Mouse (Mus musculus) neural tube, embryonic 12.5 days (tissue): ENCODE measurements around the gene Egln2. TPM values are rescaled to one million over a fixed set of nuclear protein-coding genes. Genes with fewer than 3 reads are reported as not detected.

Source experiments
- ATAC-seq: fragments of 200-750 bp; cut with Nextera tagmentation; 2 replicates; pipeline ENCODE4 v1.8.0; 2017; ENCODE audit warnings: low read depth, mild to moderate bottlenecking, moderate TSS enrichment, moderate library complexity; ENCODE audit not compliant: low FRiP score
- H3K27ac ChIP-seq: fragments of 300-500 bp; sonication (generic); 2 replicates; pipeline ENCODE4 v1.5.1; 2016
- H3K27me3 ChIP-seq: fragments of 300-500 bp; sonication (generic); replicated peaks from 2 replicates; pipeline ENCODE4 v1.6.1; 2016; ENCODE audit warnings: mild to moderate bottlenecking
- H3K36me3 ChIP-seq: fragments of 300-500 bp; sonication (generic); 2 replicates; pipeline ENCODE4 v1.6.1; 2016; ENCODE audit warnings: mild to moderate bottlenecking
- H3K4me1 ChIP-seq: fragments of 300-500 bp; sonication (generic); 2 replicates; pipeline ENCODE4 v1.6.1; 2016
- H3K4me2 ChIP-seq: fragments of 300-500 bp; sonication (generic); replicated peaks from 2 replicates; pipeline ENCODE4 v1.6.1; 2016; ENCODE audit warnings: mild to moderate bottlenecking
- H3K4me3 ChIP-seq: fragments of 300-500 bp; sonication (generic); 2 replicates; pipeline ENCODE4 v1.5.1; 2016
- H3K9ac ChIP-seq: fragments of 300-500 bp; sonication (generic); 2 replicates; pipeline ENCODE4 v1.6.1; 2016; ENCODE audit warnings: mild to moderate bottlenecking
- H3K9me3 ChIP-seq: fragments of 300-500 bp; sonication (generic); 2 replicates; pipeline ENCODE4 v1.6.1; 2016; ENCODE audit warnings: mild to moderate bottlenecking
- WGBS: fragments of 180-500 bp; shearing (Covaris S2); methylation state at CpG from one replicate; pipeline ENCODE4 v1.1.7; 2016; 5-methylcytosine and 5-hydroxymethylcytosine counted together
- polyA plus RNA-seq: library from polyadenylated mRNA; unstranded; fragments of >200 nt; fragmentation: Nextera tagmentation; extraction: Ambion mirVana; gene quantifications from 2 replicates; pipeline ENCODE4 v1.2.1, GENCODE M21; 2016

Gene Egln2
- polyA plus RNA-seq, 1 experiment from 2014 or later: 99.6 TPM

DNA sequence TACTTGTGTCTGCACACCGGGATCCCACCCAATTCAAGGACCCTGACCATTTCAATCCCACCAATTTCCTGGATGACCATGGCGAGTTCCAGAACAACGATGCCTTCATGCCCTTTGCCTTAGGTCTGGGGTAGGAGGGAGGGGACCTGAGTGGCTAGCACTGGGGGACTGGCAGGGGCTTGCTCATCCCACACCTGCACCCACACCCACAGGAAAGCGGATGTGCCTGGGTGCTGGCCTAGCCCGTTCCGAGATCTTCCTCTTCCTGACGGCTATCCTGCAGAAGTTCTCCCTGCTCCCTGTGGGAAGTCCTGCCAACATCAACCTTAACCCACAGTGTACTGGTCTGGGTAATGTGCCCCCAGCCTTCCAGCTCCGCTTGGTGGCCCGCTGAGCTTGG lies 8.4 kb downstream of the Egln2 start:
- Histone ChIP-seq H3K9ac (no peak overlapping the region), H3K36me3 (peaks cover 42% of the 10 kb centered on the region), H3K4me2 (no peak overlapping the region), H3K27me3 (no peaks in the 10 kb centered on the region), H3K9me3 (no peaks in the 10 kb centered on the region), H3K27ac (no peak overlapping the region), H3K4me1 (peaks cover 32% of the 10 kb centered on the region), H3K4me3 (no peak overlapping the region)
- ATAC-seq: no peak
- WGBS: 93% methylated on average over 9 of the region's 9 CpGs

DNA sequence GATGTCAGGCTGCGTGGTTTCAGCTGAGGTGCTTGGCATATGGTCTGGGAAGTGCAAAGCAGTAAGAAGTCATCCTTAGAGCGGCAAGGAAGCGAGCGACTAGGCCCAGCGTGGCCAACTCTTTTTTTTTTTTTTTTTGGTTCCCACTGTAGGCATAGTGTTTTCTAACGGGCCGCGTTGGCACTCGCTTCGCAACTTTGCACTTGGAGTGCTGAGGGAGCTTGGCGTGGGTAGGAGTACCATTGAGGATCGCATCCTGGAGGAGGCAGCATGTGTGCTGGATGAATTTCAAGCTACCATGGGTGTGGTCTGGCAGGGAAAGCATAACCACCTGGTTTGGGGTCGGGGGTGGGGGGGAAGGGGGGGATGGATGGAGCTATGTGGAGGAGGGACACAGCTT lies 10.6 kb downstream of the Egln2 start:
- Histone ChIP-seq H3K27me3 (no peaks in the 10 kb centered on the region), H3K36me3 (peaks cover 28% of the 10 kb centered on the region), H3K9ac (no peak overlapping the region), H3K4me3 (no peak overlapping the region), H3K4me2 (no peak overlapping the region), H3K9me3 (no peaks in the 10 kb centered on the region), H3K4me1 (peaks cover 11% of the 10 kb centered on the region; the same call in 1 of the 2 replicates), H3K27ac (no peak overlapping the region)
- WGBS: 83% methylated on average over 13 of the region's 13 CpGs
- ATAC-seq: no peak

DNA sequence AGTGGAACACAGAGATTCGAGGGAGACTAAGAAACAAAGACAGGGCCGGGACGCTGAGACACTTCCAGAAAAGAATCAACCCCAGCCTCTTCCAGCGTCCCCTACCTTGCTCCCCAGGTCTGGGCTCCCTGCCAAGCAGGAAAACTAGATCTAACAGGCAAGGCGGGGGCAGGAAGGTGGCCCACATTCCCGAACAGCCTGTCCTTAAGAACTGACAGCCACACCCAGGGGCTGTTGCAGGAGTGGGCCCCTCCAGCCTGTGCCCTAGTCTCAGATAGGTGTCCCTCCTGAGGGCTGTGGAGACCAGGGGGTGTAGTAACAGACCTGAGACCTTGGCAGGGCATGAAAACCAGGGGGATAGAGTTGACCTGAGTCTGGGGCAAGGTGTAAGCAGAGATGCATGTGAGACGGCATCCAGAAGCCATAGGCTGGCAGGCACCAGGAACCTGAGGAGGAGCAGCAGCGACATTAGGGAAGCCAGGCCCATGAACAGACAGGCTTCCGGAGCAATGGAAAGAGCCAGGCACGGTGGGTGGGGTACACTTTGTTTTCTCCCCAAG lies 13.3 kb downstream of the Egln2 start, which contains the start of gene Cyp2t4:
TSS of gene Cyp2t4 (plus strand) at position 510 of the 560 bp plus-strand sequence.
- WGBS: 83% methylated on average over 10 of the region's 10 CpGs
- Histone ChIP-seq H3K4me1 (no peaks in the 10 kb centered on the region), H3K36me3 (peaks cover 13% of the 10 kb centered on the region), H3K9me3 (no peaks in the 10 kb centered on the region), H3K4me2 (no peak within 1 kb of the TSS), H3K27ac (no peak within 1 kb of the TSS), H3K27me3 (no peaks in the 10 kb centered on the region), H3K9ac (no peak within 1 kb of the TSS), H3K4me3 (no peak within 1 kb of the TSS)
- ATAC-seq: no peak

- Histone ChIP-seq H3K4me3 (no peak overlapping the region), H3K27me3 (no peaks in the 10 kb centered on the region), H3K9me3 (peaks cover 7% of the 10 kb centered on the region), H3K36me3 (no peaks in the 10 kb centered on the region), H3K27ac (no peak overlapping the region), H3K4me2 (no peak overlapping the region), H3K4me1 (no peaks in the 10 kb centered on the region), H3K9ac (no peak overlapping the region)
- WGBS: 67% methylated on average over 8 of the region's 8 CpGs
- no peak for ATAC-seq
These were observed 30.1 kb downstream of the Egln2 start for GRCm38 (mm10) chr7:27136410-27136996.

- no peak for ATAC-seq
These were observed 32.8 kb downstream of the Egln2 start for GRCm38 (mm10) chr7:27133757-27134156.

GRCm38 (mm10) chr7:27133156-27133555 lies 33.4 kb downstream of the Egln2 start:
- Histone ChIP-seq H3K9ac (no peak overlapping the region), H3K4me3 (no peak overlapping the region), H3K4me2 (no peak overlapping the region), H3K27me3 (no peaks in the 10 kb centered on the region), H3K27ac (no peak overlapping the region), H3K4me1 (no peaks in the 10 kb centered on the region), H3K36me3 (no peaks in the 10 kb centered on the region), H3K9me3 (no peaks in the 10 kb centered on the region)
- no peak for ATAC-seq
- 73% methylated on average over 12 of the region's 12 CpGs for WGBS

More at GRCm38 (mm10) chr7:27133757-27134156, 32.8 kb downstream of the Egln2 start:
- no peaks in the 10 kb centered on the region for H3K9me3 ChIP-seq
- H3K4me2 ChIP-seq: no peak overlapping the region
- H3K36me3 ChIP-seq: no peaks in the 10 kb centered on the region
- H3K4me3 ChIP-seq: no peak overlapping the region
- 81% methylated on average over 4 of the region's 4 CpGs for WGBS
- H3K27me3 ChIP-seq: no peaks in the 10 kb centered on the region
- no peaks in the 10 kb centered on the region for H3K4me1 ChIP-seq
- no peak overlapping the region for H3K9ac ChIP-seq
- H3K27ac ChIP-seq: no peak overlapping the region

DNA sequence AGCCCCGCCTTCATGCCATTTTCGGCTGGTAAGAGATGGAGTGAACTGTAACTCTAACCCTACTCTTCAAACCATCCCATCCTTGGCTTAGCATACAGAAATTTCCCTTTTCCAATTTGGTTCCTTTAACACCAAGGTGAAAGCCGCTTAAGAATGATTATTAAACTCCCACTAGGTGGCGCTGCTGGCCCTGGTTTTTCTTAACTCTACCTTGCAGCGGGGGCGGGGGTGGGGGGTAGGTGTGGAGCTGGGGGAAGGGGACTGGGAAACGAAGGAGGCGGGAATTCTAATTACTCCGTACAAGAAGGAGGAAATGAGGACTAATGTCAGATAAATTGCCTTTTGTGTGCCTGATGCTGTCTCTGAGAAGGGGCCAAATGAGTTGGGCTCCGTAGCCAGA lies 34.0 kb downstream of the Egln2 start:
- 15% methylated on average over 10 of the region's 10 CpGs for WGBS
- H3K4me1 ChIP-seq: no peaks in the 10 kb centered on the region
- H3K4me2 ChIP-seq: no peak overlapping the region
- H3K9ac ChIP-seq: no peak overlapping the region
- H3K36me3 ChIP-seq: no peaks in the 10 kb centered on the region
- H3K9me3 ChIP-seq: no peaks in the 10 kb centered on the region
- no peaks in the 10 kb centered on the region for H3K27me3 ChIP-seq
- ATAC-seq: no peak
- H3K4me3 ChIP-seq: no peak overlapping the region
- H3K27ac ChIP-seq: no peak overlapping the region

GRCm38 (mm10) chr7:27131387-27131786 lies 35.2 kb downstream of the Egln2 start:
- no peak overlapping the region for H3K4me2 ChIP-seq
- no peak overlapping the region for H3K4me3 ChIP-seq
- no peak overlapping the region for H3K27ac ChIP-seq
- no peaks in the 10 kb centered on the region for H3K27me3 ChIP-seq
- H3K9me3 ChIP-seq: no peaks in the 10 kb centered on the region
- H3K9ac ChIP-seq: no peak overlapping the region
- H3K4me1 ChIP-seq: no peaks in the 10 kb centered on the region
- H3K36me3 ChIP-seq: no peaks in the 10 kb centered on the region
- no peak for ATAC-seq
- 67% methylated on average over 2 of the region's 2 CpGs for WGBS

DNA sequence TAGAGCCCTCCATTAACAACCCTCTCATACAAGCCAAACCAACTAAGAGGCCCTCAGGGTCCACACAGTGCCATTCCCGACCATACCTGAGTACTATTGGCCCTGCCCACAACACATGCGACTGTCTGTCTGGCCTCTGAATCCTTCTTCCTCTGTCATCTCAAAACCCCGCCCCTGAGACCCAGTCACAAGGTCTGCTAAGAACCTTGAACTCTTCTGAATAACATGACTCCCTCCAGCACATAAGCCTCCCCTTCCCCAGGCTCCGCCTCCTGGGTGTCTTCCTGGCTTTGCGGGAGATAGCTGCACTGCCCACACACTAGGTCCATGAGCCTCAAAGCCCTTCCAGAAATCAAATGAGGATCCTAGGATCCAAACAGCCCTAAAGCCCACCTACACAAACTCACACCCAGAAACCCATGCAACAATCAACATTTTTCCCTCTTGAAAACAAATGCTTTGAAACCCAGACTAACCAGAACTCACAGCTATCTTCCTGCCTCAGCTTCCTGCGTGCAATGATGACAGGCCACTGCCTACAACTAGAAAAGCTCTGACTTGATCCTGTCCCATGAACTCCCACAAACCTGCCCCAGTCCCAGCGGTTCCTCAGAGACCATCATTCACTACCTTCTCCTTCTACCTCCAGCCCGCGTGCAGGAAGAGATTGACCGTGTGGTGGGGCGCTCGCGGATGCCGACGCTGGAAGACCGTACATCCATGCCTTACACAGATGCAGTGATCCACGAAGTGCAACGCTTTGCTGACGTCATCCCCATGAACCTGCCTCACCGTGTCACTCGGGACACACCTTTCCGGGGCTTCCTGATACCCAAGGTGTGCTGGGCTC lies 35.9 kb downstream of the Egln2 start:
- no peaks in the 10 kb centered on the region for H3K36me3 ChIP-seq
- no peaks in the 10 kb centered on the region for H3K9me3 ChIP-seq
- ATAC-seq: no peak
- 87% methylated on average over 22 of the region's 22 CpGs for WGBS
- H3K27me3 ChIP-seq: no peaks in the 10 kb centered on the region
- H3K4me3 ChIP-seq: no peak overlapping the region
- H3K4me2 ChIP-seq: no peak overlapping the region
- H3K9ac ChIP-seq: no peak overlapping the region
- H3K4me1 ChIP-seq: no peaks in the 10 kb centered on the region
- H3K27ac ChIP-seq: no peak overlapping the region

GRCm38 (mm10) chr7:27129811-27130210 lies 36.8 kb downstream of the Egln2 start:
- H3K9me3 ChIP-seq: no peaks in the 10 kb centered on the region
- H3K36me3 ChIP-seq: no peaks in the 10 kb centered on the region
- 90% methylated on average over 12 of the region's 12 CpGs for WGBS
- no peak overlapping the region for H3K9ac ChIP-seq
- H3K4me1 ChIP-seq: no peaks in the 10 kb centered on the region
- ATAC-seq: no peak
- H3K27me3 ChIP-seq: no peaks in the 10 kb centered on the region
- no peak overlapping the region for H3K4me2 ChIP-seq
- H3K4me3 ChIP-seq: no peak overlapping the region
- no peak overlapping the region for H3K27ac ChIP-seq

DNA sequence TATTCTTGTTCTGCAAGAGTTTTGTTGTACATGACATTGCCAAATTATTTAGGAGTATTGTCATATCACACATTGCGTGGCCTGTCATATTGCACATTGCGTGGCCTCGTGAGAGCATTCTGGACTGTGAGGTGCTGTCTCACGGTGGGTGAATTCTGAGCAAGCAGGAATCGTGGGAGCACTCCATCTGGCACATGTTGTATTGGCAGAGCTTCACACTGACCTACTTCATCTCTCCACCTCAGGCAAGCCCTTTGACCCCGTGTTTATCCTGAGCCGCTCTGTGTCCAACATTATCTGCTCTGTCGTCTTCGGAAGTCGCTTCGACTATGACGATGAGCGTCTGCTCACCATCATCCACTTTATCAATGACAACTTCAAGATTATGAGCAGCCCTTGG lies 37.7 kb downstream of the Egln2 start:
- no peak overlapping the region for H3K4me2 ChIP-seq
- H3K36me3 ChIP-seq: no peaks in the 10 kb centered on the region
- no peak overlapping the region for H3K9ac ChIP-seq
- H3K9me3 ChIP-seq: no peaks in the 10 kb centered on the region
- no peak for ATAC-seq
- no peaks in the 10 kb centered on the region for H3K4me1 ChIP-seq
- no peak overlapping the region for H3K27ac ChIP-seq
- no peaks in the 10 kb centered on the region for H3K27me3 ChIP-seq
- WGBS: 92% methylated on average over 13 of the region's 13 CpGs
- H3K4me3 ChIP-seq: no peak overlapping the region

GRCm38 (mm10) chr7:27128162-27128561 lies 38.4 kb downstream of the Egln2 start:
- Histone ChIP-seq H3K4me2 (no peak overlapping the region), H3K4me1 (no peaks in the 10 kb centered on the region), H3K4me3 (no peak overlapping the region), H3K27me3 (no peaks in the 10 kb centered on the region), H3K9me3 (no peaks in the 10 kb centered on the region), H3K27ac (no peak overlapping the region), H3K9ac (no peak overlapping the region), H3K36me3 (no peaks in the 10 kb centered on the region)
- ATAC-seq: no peak
- 63% methylated on average over 3 of the region's 3 CpGs for WGBS
